Mouse (Mus musculus) liver (tissue): ENCODE results near the gene Desi1.
"Not testable (repeated sequence)": the region's sequence is repeated elsewhere in the genome, so short reads cannot be mapped to it uniquely, and the experiment has no call there.

Experiments
- DNase-seq: peaks from one replicate; pipeline ENCODE4 v3.0.0-alpha.2; 2020; ENCODE audit warnings: mixed read lengths

The Desi1 gene

DNA sequence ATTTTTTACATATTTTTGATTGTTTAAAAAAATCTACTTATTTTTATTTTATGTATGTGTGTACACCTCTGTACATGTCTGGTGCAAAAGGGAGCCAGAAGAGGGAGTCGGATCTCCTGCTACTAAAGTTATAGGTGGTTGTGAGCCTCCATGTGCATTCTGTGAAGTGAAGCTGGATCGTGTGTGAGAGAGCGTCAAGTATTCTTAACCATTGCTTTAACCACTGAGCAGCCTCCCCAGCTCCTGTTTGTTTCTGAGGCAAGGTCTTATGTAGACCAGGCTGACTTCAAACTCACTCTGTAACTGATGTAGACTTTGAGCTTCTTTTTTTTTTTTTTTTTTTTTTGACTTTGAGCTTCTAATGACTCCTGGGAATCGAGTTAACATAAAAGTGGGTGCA, 16.2 kb downstream of the Desi1 start:
- no peak for DNase-seq

DNA sequence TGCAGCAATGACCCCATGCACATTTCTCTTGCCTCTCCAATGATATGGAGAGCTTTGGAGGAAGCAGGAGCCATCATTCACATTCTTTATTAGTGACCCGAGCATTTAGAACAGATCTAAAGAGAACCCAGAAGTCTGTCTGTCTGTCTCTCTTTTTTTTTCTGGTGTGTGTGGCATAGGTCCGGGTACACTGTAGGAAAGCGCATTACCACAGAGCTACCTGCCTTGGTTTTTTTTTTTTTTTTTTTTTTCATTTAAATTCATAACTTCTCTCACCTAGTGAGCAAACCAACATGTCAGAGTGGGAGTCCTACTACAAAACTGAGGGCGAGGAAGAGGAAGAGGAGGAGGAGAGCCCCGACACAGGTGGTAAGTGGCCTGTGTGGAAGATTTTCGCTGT, 16.8 kb downstream of the Desi1 start:
- no peak for DNase-seq

DNA sequence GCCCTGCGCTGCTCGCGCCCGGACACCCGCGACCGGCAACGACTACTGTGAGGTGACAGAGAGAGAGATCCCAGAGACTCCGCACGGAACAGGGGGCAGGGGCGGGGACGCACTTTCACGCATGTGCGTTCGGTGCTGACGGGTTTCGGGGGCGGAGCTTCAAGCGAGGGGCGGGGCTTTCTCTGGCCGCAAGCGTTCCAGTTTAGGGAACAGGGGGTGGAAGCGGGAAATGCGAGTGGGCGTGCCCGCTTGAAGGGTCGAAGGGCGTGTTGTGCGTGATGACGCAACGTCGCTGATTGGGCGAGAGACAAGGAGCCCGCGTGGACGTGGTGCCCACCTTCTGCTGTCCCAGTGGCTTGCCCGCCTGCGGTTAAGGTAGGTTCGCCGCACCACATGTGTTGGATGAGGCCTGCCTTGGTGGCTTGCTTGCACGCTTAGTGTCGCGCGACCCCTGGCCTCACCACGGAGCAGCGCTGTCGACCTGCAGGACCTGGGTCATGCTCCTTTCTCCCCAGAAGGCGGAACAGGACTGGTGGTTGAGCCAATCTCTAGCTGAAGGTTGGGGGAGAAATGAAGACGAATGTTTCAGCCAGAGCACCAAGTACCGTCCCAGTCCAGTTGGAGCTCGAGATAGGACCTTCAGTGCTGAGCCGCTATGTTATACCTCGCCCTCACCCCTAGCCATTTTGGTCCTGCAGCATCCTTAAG, 17.4 kb downstream of the Desi1 start:
- DNase-seq, result peak; percentile 100

DNA sequence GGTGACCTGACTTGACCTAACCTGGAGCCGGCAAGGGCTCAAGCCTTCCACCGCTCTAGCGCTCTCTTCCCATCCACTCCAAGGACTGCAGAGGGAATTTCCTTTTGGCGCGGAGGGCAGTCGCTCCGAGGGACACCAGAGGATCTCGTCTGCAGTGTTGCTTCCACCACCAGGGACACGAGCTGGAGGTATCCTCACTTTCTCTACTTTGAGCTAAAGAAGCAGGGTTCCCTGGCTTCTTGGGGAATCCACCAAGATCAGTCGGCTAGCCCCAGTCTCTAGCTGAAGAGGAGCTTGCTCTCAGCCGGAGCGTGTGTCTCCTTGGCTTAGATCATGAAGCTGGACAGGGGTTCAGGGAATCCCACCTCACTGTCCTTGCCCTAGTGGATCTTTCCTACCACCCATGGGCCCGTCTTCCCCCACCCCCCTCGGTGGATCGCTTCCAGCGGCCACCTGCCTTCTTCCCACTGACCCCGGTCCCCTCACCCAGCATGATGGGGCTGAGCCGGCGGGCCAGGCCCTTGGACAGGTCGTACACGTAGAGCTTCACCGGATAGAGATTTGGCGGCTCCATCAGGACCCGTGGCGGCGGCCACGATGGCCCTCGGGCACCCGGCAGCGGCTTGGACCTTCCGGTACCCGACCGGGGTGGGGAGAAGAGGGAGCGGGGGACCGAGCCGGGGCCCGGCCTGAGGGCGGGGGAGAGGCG, 18.1 kb downstream of the Desi1 start:
- peak; percentile 16 for DNase-seq

DNA sequence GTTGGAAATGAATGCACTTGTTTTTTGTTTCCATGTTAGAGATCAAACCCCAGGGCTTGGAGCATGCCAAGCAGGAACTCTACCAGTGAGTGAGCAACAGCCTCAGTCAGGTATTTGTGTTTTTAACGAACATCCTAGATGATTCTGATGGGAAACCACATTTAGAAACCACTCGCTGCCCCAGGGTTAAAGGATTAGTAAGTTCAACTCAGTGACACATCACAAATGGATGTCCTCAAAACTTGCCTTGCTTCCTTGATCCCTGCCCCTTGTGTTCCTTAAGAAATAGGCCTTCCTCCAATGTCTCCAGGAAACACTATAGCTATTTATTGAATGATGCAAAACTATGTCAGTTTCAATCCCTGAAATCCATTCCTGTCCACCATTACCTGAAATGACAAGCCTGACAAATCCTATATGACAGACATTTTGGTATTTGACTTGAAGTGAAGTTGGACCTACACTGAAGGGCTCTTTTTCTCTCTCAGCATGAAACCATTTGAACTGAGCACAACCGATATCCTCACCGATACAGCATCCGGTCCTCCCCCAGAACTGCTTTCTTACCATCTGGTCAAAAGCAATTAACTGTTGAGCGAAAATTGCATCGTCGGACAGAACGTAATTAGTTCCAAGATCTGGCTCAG, 18.8 kb downstream of the Desi1 start:
- DNase-seq, result no peak

DNA sequence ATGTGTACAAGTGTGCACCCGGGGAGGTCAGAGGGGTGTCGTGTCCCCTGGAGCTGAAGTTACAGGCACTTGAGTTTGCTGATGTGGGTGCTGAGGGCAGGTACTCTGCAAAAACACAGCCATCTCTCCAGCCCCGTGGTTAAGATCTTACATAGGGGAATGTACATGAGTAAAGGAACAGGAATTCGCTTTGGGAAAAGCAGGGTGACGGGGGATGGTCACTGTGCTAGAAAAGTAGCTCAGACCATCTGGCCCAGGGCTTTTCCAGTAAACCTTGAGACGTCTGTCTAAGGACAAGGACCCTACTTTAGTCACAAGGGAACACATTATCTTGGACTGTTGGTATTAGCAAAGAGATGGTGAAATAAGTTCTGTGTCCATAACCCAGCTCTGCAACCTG, 21.7 kb downstream of the Desi1 start:
- DNase-seq, result no peak

DNA sequence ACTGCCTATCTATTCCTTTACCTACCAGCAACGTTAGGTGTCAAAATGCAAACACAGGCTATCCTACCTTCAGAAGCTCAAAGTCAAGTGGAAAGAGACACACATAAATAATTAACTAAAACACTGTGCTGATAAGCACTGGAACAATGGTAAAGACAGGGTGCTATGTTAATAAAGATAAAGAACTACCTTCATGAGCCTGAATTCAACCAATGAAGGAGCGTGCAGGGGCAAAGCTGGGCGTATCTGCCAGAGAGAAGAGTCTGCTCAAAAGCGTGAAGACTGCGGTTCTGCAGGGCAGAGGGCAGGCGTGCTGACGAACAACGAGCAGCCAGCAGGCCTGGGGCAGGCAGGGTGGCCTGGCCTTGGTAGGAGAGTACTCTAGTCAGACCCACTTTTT, 29.4 kb downstream of the Desi1 start:
- peak; percentile 30 for DNase-seq

DNA sequence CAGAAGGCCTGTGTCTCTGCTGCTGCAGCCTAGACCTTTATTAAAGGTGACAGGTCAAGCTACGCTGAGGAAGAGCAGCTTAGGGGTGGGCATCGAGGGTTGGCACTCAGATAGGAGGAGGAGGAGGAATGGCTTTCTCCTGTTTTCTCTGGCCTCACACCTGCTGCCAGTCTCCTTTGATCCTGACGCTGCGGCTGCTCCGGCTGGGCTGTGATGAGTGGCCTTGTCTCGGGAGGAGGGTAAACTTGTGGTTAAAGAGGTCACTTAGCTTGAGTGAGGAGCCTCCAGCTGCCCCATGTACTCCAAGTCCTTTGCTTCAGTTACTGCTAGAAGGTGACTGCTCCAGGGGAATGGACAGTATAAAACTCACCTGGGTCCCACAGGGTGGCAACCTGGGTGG, 39.7 kb downstream of the Desi1 start:
- no peak for DNase-seq

DNA sequence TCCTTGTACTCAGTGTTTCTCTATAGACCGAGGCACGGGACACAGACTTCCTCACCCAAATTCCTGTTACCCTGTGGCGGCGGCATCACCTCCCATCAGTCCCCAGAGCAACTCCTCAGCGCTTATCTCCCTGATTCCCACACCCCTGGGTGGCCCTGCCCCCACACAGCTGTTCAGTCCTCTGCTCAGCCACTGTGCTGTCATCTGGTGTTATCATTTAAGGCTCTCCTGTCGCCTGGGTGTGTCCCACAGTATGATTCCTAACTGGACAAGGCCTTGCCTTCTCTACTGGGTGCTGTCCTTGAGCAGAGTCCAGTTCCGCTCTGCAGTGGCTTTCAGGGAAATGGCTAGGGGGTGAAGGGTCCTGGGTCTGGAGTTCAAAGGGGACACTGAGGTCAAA, 43.1 kb downstream of the Desi1 start:
- peak; percentile 90 for DNase-seq

DNA sequence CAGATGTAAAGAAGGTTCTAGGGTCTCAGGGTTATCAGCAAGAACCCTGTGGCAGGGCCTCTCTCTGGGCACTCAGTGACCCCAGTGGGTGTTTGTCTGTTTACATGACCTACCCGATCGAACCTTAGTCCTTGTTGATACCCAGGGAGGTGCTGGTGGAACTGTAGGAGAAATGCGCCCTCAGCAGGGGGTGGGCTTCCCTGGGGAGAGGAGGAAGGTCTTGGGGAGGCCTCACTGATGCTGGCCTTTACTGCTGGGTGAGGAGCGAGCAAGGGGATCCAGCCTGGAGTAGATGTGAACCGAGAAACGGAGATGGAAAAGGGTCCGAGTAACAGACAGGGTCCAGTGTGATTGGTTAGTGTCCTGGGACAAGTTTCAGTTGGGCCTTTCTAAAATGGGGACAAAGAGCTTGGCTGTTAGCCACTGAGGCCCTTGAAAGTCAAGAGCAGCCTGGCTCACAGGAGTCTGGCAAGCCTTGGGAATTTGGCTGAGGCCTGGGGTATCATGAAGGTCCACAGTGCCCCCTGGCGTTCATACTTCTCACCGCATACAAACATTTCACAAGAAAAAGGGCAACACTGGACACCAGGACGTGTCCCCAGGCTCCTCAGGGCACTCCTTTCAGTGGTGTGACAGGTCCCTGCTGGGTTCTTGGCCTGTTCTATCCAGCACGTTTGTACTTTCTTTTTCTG, 44.1 kb downstream of the Desi1 start:
- peak; percentile 88 for DNase-seq

DNA sequence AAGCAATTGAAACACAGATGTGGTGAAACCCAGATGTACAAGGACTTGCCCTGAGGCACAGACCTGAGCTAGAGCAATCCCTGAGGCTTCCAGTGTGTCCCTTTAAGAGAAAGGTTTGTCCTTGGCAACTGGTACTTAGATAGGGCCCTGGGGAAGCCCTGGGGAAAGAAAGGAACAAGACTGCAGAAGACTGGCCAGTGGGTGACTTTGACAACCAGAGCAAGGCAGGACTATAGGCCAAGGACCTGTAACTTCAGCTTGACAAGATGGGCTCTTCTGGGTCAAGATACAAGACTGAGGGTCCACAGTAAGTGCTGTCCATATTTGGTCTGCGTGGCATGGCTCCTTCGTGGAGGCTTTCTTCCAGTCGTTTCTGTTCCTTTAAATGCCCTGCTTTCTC, 46.0 kb downstream of the Desi1 start, which contains the start of gene Xrcc6:
TSS of gene Xrcc6 (plus strand) at position 190 of the 400 bp plus-strand sequence.
- no peak for DNase-seq

DNA sequence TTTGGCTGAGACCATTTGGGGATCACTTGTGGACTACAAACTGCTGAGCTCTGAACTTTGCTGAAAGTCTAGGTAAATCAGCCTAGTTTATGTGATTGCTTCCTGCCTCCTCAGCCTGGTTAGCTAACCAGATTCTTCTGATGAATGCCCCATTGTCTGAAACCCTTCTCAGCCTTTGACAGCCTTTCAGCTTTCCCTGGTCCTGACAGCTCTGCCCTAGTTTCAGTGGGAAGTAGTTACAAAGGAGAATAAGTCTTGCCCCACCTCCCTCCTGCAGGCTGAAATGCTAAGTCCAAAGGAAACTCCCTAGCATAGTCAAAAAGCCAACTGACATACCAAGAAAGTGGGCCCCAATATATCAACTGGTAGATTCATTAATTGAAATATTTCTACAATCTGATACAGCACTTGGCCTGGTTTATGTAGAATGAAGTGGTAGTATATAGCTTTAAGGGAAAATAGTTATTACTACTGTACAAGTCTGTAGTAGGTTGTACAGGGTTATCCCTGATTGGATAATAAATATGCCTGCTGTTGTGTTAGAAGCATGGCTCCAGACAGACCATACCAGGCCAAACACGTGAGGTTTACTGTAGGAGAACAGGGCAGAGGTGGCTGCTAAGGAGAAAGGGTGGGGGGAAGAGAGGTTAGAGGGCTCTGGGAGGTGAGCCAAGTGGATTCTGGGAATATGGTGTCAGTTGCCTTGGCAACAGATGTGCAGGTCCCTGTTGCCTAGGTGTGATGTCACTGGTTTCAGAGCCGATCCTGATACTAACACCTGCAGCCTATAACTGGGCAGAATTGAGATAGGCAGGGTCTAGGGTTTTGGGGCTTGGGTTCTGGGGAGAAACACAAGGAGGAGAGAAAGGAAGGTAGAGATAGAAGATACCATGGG, 48.1 kb downstream of the Desi1 start:
- DNase-seq, result no peak

DNA sequence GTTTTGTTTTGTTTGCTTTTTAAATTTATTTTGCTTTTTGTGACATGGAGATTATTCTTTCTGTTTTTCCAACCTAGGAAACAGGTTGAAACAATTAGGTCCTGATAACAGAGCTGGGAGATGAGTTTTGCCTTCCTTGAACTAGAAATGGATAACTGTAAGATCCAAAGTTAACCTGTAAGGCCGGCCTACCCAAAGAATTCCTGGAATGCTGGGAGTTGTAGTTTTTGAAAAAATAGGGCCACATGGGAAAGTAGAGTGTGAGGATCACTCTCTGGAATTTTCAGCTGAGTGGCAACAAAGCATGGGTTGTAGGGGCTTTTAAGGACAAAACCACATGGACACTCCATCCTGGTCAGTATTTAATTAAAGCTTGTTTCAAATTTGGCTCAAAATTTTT, 51.5 kb downstream of the Desi1 start:
- DNase-seq, result no peak

DNA sequence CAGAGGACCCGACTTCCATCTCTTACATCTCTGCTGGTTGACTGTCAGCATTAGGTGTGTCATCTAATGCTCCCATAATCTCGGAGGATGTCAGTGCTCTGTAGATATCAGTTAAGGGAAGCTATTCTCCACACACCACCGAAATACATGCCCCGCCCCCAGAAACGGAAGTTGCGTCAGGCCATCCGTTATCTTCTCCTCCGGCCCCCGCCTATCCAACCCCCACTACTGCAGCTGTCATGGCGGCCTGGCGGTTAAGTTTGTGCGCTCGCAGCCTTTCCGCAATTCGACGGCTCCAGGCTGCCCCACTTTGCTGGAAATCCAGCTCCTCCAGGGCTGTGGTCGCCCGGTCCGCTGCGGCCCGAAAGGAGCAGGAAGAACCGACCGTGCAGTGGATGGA, 53.3 kb downstream of the Desi1 start, which contains the start of gene 1700029P11Rik:
TSS of gene 1700029P11Rik (plus strand) at position 220 of the 400 bp plus-strand sequence.
- no peak for DNase-seq

DNA sequence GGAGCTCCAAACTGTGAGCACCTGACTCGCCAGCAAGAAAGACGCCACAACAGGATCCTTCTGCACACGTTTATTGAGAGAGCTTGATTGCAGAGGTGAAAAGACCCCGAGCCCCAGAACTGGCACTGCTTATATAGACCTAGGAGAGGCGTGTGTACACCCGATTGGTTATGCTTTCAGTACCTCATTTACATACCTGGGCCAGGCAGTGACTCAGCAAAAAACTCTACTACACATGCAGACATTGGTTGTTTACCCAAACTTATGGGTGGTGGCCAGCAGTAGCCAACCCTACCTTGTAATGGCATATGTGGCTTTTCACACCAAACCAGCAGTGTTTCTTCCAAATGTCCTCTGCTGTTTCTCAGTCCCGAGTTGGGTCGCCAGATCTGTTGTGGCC, 58.5 kb downstream of the Desi1 start:
- DNase-seq, result not testable (repeated sequence)

DNA sequence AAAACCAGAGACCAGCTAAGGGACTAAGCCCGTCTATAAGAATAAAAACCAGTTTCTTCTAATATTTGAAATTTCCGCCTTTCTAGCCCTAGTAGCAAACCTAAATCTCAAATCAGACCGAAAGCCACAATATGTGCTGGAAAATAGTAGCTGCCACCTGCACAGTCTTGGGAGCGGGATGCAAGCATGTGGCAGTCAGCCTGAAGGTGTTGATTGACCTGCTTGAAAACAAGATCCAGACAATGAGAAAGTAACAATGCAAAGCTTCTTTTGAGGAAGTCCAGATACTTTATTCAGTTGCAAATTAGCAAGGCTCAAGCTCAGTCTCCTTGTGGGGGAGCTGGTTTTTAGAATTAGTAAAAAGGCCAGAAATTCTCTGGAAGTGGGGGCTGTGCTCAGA, 63.2 kb downstream of the Desi1 start:
- not testable (repeated sequence) for DNase-seq

DNA sequence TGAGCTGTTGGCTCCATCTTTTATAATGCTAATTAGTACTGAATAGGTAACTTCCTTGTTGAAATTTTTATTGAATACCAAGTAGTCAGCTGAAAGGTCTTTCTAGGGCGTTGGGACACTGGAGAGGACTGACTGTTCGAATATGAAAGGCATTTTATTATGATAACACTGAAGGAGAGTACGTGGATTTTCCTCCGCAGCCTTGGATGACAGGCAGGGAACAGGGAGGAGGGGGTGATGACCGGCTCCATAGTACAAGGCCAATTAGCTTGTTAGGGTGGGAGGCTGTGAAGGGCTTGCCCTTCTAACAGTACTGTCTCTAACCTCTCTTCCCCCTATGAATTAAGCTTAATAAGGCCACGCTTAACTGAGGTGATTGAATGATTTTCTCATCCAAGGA, 64.0 kb downstream of the Desi1 start:
- DNase-seq, result not testable (repeated sequence)

DNA sequence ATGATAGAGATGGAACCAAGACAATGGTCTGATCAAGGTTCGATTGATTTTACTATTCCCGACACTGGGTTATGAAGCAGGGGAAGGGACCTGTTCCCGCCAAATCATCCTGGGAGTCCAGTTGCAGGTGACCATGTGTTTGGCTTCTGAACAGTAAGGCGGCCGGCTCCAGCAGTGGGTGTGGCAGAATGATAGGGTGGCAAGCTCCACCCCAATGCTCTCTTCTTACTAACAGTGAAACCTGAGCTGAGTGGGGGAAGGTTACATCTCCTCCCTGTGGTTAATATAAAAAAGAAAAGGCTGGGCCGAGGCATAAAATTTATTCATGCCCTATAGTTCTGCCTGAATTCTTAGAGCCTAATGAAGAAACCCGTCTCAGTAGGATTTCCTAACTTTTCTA, 64.5 kb downstream of the Desi1 start:
- DNase-seq, result peak; percentile 76

DNA sequence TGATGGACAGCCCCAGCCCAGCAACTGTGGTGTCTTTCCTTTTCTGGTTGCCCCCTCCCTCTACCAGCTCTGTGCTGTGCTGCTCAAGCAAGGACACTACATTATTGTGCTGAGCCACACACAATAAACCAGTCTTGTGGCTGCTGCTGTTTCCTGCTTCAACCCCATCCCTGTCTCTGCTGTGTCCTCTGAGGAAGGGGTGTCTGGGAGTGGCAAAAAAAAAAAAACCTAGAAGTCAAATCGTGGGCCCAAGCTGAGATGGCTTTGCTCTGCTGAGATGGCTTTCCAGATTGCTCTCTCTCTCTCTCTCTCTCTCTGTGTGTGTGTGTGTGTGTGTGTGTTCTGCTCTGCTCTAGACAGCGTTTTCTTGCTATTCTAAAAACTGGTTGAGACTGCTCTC, 65.2 kb downstream of the Desi1 start:
- DNase-seq, result no peak

DNA sequence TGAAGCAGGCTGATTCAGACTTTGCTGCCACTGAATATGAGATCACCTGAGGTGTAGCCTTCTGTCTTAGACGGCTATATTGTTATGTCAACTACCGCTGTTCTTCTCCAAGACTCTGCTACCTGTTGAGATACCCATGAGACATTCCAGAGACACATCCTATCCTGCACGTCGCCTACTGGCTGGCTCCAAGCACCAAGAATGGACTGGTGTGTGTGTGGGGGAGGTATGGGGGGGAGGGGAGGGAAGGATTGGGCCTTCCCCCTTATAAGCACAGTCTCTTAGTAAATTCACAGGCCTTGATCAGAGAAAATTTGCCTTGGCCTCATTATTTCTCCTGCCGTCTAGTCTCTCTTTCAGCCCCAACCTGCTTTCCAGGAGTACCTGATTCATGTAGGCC, 65.8 kb downstream of the Desi1 start:
- DNase-seq, result no peak

DNA sequence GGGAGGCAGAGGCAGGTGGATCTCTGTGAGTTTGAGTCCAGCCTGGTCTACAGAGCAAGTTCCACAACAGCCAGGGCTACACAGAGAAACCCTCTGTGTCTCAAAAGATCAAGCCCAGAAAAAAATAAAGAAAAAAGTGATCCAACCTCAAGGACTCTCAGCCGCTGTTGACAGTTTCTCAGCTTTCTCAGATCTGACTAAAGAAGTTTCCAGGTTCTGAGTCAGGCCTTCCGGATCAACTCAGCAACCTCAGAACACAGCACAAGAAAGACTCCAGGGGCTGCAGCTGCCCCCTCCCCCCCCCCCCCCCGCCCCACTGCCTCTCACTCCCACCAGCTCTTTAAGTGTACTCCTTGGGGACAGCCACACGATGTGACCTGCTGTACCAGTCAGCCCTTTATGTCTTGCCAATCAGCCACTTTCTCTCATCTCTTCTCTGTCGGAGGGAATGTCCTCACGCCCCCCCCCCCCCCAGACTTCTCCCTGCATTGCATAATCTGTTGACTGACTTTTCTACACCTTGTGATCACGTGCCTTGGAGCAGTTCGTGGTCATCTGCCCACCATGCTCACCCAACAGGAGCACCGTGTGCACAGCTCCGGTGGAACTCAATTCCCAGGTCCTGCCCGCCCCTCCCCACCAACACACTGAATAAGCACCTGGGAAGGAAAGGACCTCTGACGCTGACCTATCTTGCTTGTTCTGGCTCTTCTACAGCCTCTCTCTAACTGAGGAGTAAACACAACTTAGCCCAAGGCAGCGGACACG, 67.4 kb downstream of the Desi1 start:
- no peak for DNase-seq
